Mouse (Mus musculus) neutrophil, adult 59 days (primary cell): ENCODE results near the gene Pnmal2. TPM values are rescaled to one million over a fixed set of nuclear protein-coding genes. Genes with fewer than 3 reads are reported as not detected.

Source experiments
- total RNA-seq, 2 experiments: library from RNA; stranded (reverse); gene quantifications; 1 replicate in 1 of 2; 2 replicates in 1 of 2; pipeline ENCODE4 v1.2.4; 2023

Gene Pnmal2
- total RNA-seq, result not detected

DNA sequence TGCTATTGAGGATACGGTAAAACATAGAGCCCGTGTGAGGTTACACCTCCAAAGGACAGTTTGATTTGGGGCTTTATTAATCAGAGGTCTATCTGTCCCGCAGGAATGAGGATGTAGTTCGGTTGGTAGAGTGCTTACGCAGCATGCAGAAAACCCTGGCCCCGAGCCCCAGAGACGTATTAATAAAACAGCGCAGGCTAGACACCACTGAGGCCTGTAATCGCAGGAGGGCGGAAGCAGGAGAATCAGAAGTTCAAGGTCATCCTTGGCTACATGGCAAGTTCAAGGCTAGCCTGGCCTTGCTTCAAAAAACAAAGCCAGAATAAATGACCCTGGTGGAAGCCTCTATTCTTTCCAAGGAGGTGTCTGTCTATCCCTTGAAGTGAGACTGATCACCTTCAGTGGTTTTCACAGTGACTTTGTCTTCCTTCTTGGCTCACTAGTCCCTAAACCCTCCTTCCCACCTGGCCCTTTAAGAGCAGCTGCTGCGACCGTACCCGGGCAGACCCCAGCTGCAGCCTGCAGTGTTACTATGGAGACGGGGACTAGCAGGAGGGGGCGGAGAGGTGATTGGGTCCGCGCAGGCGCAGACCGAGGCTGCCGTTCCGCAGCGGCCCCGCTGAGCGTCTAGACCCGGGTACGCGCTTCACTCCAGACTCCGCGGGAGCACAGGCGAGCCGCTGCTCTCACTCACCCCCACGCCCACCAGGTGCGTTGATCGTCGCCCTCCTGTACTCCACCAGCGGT lies at the start of gene Pnmal2:
TSS of gene Pnmal2 (plus strand) at position 622 of the 747 bp plus-strand sequence.

GRCm38 (mm10) chr7:16906281-16906680 lies 38.2 kb upstream of the Pnmal2 start, which contains the start of gene Ptgir:
Gene Ptgir (plus strand): TSS chr7:16906490.

DNA sequence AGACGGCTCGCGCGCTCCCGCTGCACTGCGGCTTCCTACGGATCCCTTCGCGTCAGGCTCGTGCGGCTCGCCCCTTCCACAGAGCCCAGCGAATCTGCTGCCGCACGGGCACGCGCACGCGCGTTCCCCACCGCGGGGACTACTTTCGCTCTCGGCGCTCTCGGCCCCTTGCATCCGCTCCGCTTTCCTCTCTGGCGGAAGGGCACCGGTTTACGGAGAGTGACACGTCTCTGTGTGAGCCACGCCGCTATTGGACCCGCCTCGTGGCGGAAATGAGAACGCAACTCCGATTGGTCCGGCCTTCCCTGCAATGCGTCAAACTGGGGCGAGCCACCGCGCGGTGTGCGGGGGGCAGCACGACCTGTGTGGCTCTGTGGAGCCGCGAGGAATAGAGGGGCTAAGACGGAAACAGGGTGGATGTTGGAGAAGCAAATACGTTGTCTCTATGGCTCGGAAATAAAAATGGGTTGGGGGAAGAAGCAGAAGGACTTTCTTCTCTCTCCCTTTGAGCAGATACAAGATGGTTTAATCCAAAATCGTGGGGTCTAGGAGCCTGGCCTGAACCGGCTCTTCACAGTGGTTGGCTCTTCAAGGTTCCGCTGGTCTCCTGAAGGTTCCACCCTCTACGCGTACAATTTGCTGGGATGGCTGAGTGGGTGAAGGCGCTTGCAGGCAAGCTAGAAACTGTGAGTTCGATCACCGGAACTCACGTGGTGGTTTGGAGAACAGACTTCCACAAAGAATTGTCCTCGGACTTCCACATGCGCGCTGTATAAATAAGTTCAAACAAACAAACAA lies 20.2 kb upstream of the Pnmal2 start, which contains the start of gene Calm3:
TSS of gene Calm3 (minus strand) at position 78 of the 798 bp plus-strand sequence.

DNA sequence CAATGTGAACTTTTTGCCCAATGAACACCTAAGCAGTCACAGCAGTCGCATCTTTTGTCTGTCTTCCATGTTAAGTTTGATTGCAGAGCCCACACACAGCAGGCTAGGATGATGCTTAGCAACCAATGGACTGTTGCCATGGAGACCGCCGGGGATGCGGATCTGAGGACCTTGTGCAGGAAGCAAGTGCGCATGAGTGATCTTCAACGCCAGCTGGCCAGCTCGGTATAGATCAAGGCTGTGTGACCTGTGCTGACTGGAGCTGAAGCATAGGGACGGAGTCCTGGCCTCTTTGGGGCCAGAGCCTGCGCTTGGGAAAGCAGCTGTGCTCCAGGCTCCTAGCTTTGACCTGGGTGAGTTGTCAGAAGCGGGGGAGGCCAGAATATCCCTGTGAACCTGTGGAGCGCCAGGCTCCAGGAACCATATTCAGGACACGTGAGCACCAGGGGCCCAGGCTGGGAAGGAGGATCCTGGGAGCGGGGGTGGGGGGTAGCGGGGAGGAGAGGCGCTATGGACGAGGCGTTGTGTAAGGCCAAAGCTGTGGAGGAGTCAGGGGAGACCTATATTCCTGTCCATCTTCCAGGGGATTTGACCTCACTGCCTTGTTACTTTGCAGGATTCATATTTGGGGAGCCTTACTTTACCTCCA lies 15.2 kb downstream of the Pnmal2 start, which contains the start of gene Pnmal1:
TSS of gene Pnmal1 (plus strand) at position 141 of the 649 bp plus-strand sequence.

GRCm38 (mm10) chr7:16982859-16983568 lies 38.5 kb downstream of the Pnmal2 start, which contains the start of gene Gm42372:
Gene Gm42372 (plus strand): TSS chr7:16983086.

DNA sequence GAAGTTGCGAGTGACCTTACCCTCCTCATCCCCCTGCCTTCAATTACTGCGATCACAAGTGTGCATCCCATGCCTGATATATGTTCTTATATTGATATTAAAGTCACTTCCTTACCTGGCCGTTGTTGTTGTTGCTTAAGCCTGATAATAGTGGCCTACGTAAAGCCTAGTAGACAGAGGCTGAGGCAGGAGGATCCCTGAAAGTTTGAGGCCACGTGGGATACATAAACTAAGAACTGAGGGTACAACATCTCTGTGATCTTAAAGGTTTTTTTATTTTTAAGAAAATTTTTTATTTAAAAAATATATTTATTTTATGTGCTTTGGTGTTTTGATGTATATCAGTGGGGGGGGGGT lies 47.9 kb downstream of the Pnmal2 start, which contains the start of gene Ccdc8:
TSS of gene Ccdc8 (plus strand) at position 258 of the 357 bp plus-strand sequence.

Other genes starting within 250 kb of the Pnmal2 start
- not detected for gene Ceacam9, start 222.8 kb upstream of the Pnmal2 start, total RNA-seq
- 100 to 1,000 TPM; 141 to 154 TPM for gene Ap2s1, start 206.3 kb upstream of the Pnmal2 start, total RNA-seq
- 10 to 100 TPM; 37.3 to 44.7 TPM for gene Slc1a5, start 163.3 kb upstream of the Pnmal2 start, total RNA-seq
- 10 to 100 TPM; 59.5 to 67.7 TPM for gene Strn4, start 128.8 kb upstream of the Pnmal2 start, total RNA-seq
- gene Fkrp, start 128.0 kb upstream of the Pnmal2 start, total RNA-seq, result 10 to 100 TPM; 13.8 to 16.2 TPM
- gene Prkd2, start 101.8 kb upstream of the Pnmal2 start, total RNA-seq, result 10 to 100 TPM; 44.6 to 59.5 TPM
- not detected for gene Dact3, start 69.4 kb upstream of the Pnmal2 start, total RNA-seq
- not detected for gene Gng8, start 52.9 kb upstream of the Pnmal2 start, total RNA-seq
- 10 to 100 TPM; 29.5 to 31.3 TPM for gene Ptgir, start 38.2 kb upstream of the Pnmal2 start, total RNA-seq
- gene Calm3, start 20.6 kb upstream of the Pnmal2 start, total RNA-seq, result 100 to 1,000 TPM; 202 to 213 TPM
- gene Pnmal1, start 15.0 kb downstream of the Pnmal2 start, total RNA-seq, result not detected
- gene Gm42372, start 38.4 kb downstream of the Pnmal2 start, total RNA-seq, result under 1 TPM in 1 of 2 experiments, not detected in 1; 0.07 TPM
- gene Ccdc8, start 48.0 kb downstream of the Pnmal2 start, total RNA-seq, result under 1 TPM; 0.20 to 0.29 TPM
- gene Ppp5c, start 83.2 kb downstream of the Pnmal2 start, total RNA-seq, result 10 to 100 TPM; 34.7 to 45.5 TPM
- gene Hif3a, start 117.7 kb downstream of the Pnmal2 start, total RNA-seq, result under 1 TPM; 0.22 to 0.76 TPM
- under 1 TPM in 1 of 2 experiments, not detected in 1; 0.07 TPM for gene Psg16, start 129.4 kb downstream of the Pnmal2 start, total RNA-seq
- gene Ceacam3, start 205.6 kb downstream of the Pnmal2 start, total RNA-seq, result not detected